Mouse (Mus musculus): ENCODE measurements around the gene Cdcp2. TPM values are rescaled to one million over a fixed set of nuclear protein-coding genes. Genes with fewer than 3 reads are reported as not detected.

The Cdcp2 gene
- polyA plus RNA-seq, 1 experiment from 2014 or later, result not detected

DNA sequence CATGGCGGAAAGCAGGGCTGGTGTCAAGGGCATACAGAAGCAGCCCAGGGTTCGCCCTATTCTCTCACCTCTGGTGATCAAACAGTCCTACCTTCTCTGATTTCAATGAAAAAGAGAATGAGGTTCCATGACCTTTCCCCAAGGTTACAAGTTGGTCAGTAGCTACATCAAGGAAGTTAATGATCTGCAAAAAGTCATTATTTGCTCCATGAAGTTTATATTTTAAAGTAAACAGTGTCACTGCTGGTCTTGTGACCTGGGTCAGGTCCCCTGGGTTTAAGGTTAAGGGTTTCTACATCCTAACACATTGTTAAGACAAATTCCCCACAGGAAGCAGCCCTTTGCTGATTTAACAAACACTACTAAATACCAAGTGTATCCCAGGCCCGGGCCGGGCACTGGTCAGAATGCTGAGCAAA, 60.3 kb downstream of the Cdcp2 start:
- Histone ChIP-seq H3K27me3 (ENCODE audit: control insufficient read depth, insufficient read depth, low read length) (no peaks in the 10 kb centered on the region), H3K4me1 (ENCODE audit: control insufficient read depth, insufficient read depth, low read length) (no peaks in the 10 kb centered on the region), H3K9me3 (ENCODE audit: control insufficient read depth, low read length) (no peaks in the 10 kb centered on the region), H3K27ac (replicated peaks; ENCODE audit: low read depth, low read length) (no peak overlapping the region), H3K4me2 (ENCODE audit: low read length) (no peak overlapping the region), H3K36me3 (ENCODE audit: control insufficient read depth, insufficient read depth, low read length) (peaks cover 23% of the 10 kb centered on the region; the same call in 1 of the 2 replicates), H3K9ac (replicated peaks; ENCODE audit: low read length) (no peak overlapping the region), H3K4me3 (replicated peaks; ENCODE audit: low read depth, low read length) (no peak overlapping the region)
- ATAC-seq (ENCODE audit: low FRiP score, low TSS enrichment), result no peak
- WGBS, result 94% methylated on average over 4 of the region's 4 CpGs
- DNase-seq, result no peak

DNA sequence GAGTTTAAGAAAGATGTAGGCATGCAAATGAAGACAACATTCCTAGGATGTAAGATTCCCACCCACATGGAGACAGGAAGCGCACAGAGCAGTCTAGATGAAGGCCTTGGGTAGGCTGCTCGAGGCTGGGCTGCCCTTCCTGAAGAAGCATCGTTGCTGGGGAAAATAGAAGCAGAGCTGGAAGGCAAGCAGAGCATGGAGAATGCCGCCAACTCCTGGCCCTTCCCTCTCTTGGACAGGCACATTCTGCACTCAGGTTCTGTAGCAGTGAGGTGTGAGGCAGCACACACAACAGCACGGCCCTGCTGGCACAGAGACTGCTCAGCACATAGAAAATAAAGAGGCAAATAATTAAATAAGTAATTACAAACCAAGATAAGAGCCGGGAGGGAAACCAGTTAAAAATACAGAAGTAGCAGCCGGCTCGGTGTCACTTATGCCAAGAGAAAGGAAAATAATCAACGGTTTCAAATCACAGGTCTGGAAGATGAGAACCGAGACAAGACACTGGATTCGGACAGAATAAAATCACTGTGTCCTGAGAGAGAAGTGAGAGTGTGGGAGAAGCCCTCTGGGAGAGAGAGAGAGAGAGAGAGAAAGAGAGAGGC, 62.6 kb downstream of the Cdcp2 start:
- Histone ChIP-seq H3K4me2 (ENCODE audit: low read length) (no peak overlapping the region), H3K9me3 (ENCODE audit: control insufficient read depth, low read length) (no peaks in the 10 kb centered on the region), H3K4me3 (replicated peaks; ENCODE audit: low read depth, low read length) (no peak overlapping the region), H3K9ac (replicated peaks; ENCODE audit: low read length) (no peak overlapping the region), H3K36me3 (ENCODE audit: control insufficient read depth, insufficient read depth, low read length) (peaks cover 23% of the 10 kb centered on the region; the same call in 1 of the 2 replicates), H3K27me3 (ENCODE audit: control insufficient read depth, insufficient read depth, low read length) (no peaks in the 10 kb centered on the region), H3K4me1 (ENCODE audit: control insufficient read depth, insufficient read depth, low read length) (no peaks in the 10 kb centered on the region), H3K27ac (replicated peaks; ENCODE audit: low read depth, low read length) (no peak overlapping the region)
- 92% methylated on average over 11 of the region's 11 CpGs for WGBS
- no peak for ATAC-seq (ENCODE audit: low FRiP score, low TSS enrichment)
- DNase-seq, result no peak

DNA sequence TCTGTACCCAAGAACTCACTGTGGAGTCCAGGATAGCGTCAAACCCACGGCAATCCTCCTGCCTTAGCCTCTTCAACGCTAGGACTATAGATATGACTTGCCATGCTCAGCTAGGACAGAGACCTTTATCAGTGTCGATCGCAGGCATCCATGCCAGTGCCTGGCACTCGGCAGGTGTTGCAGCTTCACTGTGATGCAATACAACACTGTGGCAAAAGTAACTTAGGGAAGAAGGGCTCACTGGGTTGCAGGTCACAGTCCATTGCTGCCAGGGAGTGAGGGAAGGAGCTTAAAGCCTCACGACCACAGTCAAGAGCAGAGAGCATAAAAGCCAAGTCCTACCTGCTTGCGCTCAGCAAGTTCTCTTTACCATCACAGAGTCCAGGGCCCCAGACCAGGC, 63.5 kb downstream of the Cdcp2 start:
- Histone ChIP-seq H3K9me3 (ENCODE audit: control insufficient read depth, low read length) (no peaks in the 10 kb centered on the region), H3K27me3 (ENCODE audit: control insufficient read depth, insufficient read depth, low read length) (no peaks in the 10 kb centered on the region), H3K4me3 (replicated peaks; ENCODE audit: low read depth, low read length) (no peak overlapping the region), H3K9ac (replicated peaks; ENCODE audit: low read length) (no peak overlapping the region), H3K27ac (replicated peaks; ENCODE audit: low read depth, low read length) (no peak overlapping the region), H3K4me1 (ENCODE audit: control insufficient read depth, insufficient read depth, low read length) (no peaks in the 10 kb centered on the region), H3K36me3 (ENCODE audit: control insufficient read depth, insufficient read depth, low read length) (peaks cover 22% of the 10 kb centered on the region; the same call in 1 of the 2 replicates), H3K4me2 (ENCODE audit: low read length) (no peak overlapping the region)
- WGBS, result 89% methylated on average over 8 of the region's 8 CpGs
- ATAC-seq (ENCODE audit: low FRiP score, low TSS enrichment) (no peak), DNase-seq (no peak)

Other genes starting within 250 kb of the Cdcp2 start
- gene Ssbp3, start 186.2 kb upstream of the Cdcp2 start, polyA plus RNA-seq (2014; fragmentation: Nextera tagmentation; extraction: Ambion mirVana), result 147 and 187 TPM in 2 replicates
- gene Mrpl37, start 30.0 kb upstream of the Cdcp2 start, polyA plus RNA-seq (2014; fragmentation: Nextera tagmentation; extraction: Ambion mirVana), result 72.9 and 85.5 TPM in 2 replicates
- gene Cyb5rl, start 29.9 kb upstream of the Cdcp2 start, polyA plus RNA-seq (2014; fragmentation: Nextera tagmentation; extraction: Ambion mirVana), result 5.2 and 5.3 TPM in 2 replicates
- 334 and 361 TPM in 2 replicates for gene Tmem59, start 81.5 kb downstream of the Cdcp2 start, polyA plus RNA-seq (2014; fragmentation: Nextera tagmentation; extraction: Ambion mirVana)
- gene Tceanc2, start 82.2 kb downstream of the Cdcp2 start, polyA plus RNA-seq (2014; fragmentation: Nextera tagmentation; extraction: Ambion mirVana), result 15.0 and 18.7 TPM in 2 replicates
- not detected in 2 replicates for gene Ldlrad1, start 112.3 kb downstream of the Cdcp2 start, polyA plus RNA-seq (2014; fragmentation: Nextera tagmentation; extraction: Ambion mirVana)
- gene Lrrc42, start 156.6 kb downstream of the Cdcp2 start, polyA plus RNA-seq (2014; fragmentation: Nextera tagmentation; extraction: Ambion mirVana), result 47.5 and 50.7 TPM in 2 replicates
- gene Hspb11, start 156.7 kb downstream of the Cdcp2 start, polyA plus RNA-seq (2014; fragmentation: Nextera tagmentation; extraction: Ambion mirVana), result 38.2 and 45.7 TPM in 2 replicates
- gene Dio1, start 210.3 kb downstream of the Cdcp2 start, polyA plus RNA-seq (2014; fragmentation: Nextera tagmentation; extraction: Ambion mirVana), result not detected in 2 replicates
- 55.2 and 61.9 TPM in 2 replicates for gene Yipf1, start 217.5 kb downstream of the Cdcp2 start, polyA plus RNA-seq (2014; fragmentation: Nextera tagmentation; extraction: Ambion mirVana)

Measured in midbrain, embryonic 14.5 days (tissue).